Mouse (Mus musculus) bone marrow, adult 2 months (tissue): ENCODE results near the gene Bpifc.

Source experiments
- CTCF ChIP-seq: fragments of 200-500 bp; IDR thresholded peaks from 2 replicates; pipeline ENCODE4 v1.5.1; 2011; ENCODE audit warnings: low read length, control low read depth; ENCODE audit not compliant: control insufficient read depth, insufficient read depth
- POLR2A ChIP-seq: fragments of 200-500 bp; IDR thresholded peaks from 2 replicates; pipeline ENCODE4 v1.6.1; 2011; ENCODE audit warnings: low read depth, mild to moderate bottlenecking, control low read depth, low read length, borderline replicate concordance; ENCODE audit not compliant: control insufficient read depth

GRCm38 (mm10) chr10:86011781-86012180 is at the start of gene Bpifc:
- TF ChIP-seq CTCF (no peak), POLR2A (no peak)
